Mouse (Mus musculus): ENCODE measurements around the gene Thap2. TPM values are rescaled to one million over a fixed set of nuclear protein-coding genes. Genes with fewer than 3 reads are reported as not detected.

The Thap2 gene
- polyA plus RNA-seq, 2 experiments: 3.3 to 3.6 TPM

- Histone ChIP-seq H3K4me1 (replicated peaks; ENCODE audit: control insufficient read depth in 2 of 2, insufficient read depth in 2 of 2, low read length in 1 of 2) (peaks cover 0 to 12% of the 10 kb centered on the region in 2 experiments; a peak in 2 of 4 replicates), H3K4me2 (ENCODE audit: low read depth) (no peak overlapping the region), H3K4me3 (ENCODE audit: insufficient read depth in 1 of 2, low read depth in 2 of 2, low read length in 2 of 2) (no peak overlapping the region), H3K27me3 (ENCODE audit: control insufficient read depth, insufficient read depth, low read length) (no peaks in the 10 kb centered on the region), H3K9me3 (ENCODE audit: control insufficient read depth, low read length) (no peaks in the 10 kb centered on the region), H3K9ac (replicated peaks) (no peak overlapping the region), H3K27ac (no peak overlapping the region), H3K36me3 (replicated peaks; ENCODE audit: control insufficient read depth, insufficient read depth, low read depth) (0 out of 2 replicates have a peak, but pooled peaks cover 2% of the 10 kb centered on the region)
- DNase-seq (ENCODE audit: low read depth in 3 of 3, low spot score in 3 of 3) (peak in 1 of 3 experiments; percentile 12), ATAC-seq (ENCODE audit: insufficient read depth) (peak; percentile 53; the same call in 1 of the 2 replicates)
- no peak for TF ChIP-seq CTCF (IDR thresholded peaks at IDR 0.05; ENCODE audit: low read depth)
- 0 out of 2 replicates have a peak, but pooled peaks have one; percentile 14 for TF ChIP-seq EP300 (IDR thresholded peaks at IDR 0.05; ENCODE audit: low read depth)
These were observed 37.8 kb downstream of the Thap2 start for GRCm38 (mm10) chr10:115346444-115346843.

DNA sequence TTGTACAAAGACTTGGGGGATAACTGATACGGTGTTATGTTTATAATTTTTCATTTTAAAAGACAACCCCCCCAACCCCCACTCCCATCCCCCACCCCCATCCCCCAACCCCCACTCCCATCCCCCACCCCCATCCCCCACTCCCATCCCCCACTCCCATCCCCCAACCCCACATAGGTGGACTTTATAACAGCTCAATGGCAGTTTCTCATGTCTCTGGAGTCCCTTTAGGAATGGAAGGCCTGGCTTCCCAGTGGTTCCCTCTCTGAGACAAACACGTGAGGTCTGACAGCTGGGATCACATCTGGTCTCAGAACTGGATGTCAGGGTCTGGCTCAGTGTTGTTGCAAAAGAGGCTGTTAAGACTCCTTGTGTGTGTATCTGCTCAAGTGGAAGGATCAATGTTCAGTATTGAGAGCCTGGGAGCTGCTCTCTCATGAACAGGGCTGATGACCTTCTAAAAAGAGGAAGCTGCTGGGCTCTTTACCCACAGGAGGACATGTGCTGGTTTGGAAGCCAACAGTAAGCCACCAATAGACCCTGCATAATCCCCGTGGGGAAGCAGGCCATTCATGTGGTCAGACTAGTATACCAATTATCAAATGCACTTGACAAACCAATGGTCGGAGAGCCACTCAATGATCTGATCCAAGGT, 41.3 kb downstream of the Thap2 start:
- H3K9me3 ChIP-seq (ENCODE audit: control insufficient read depth, low read length): no peaks in the 10 kb centered on the region
- no peaks in the 10 kb centered on the region for H3K27me3 ChIP-seq (ENCODE audit: control insufficient read depth, insufficient read depth, low read length)
- ATAC-seq (ENCODE audit: insufficient read depth) (no peak), DNase-seq (ENCODE audit: low read depth in 3 of 3, low spot score in 3 of 3) (no peak)
- no peak overlapping the region for H3K4me3 ChIP-seq (ENCODE audit: insufficient read depth in 1 of 2, low read depth in 2 of 2, low read length in 2 of 2)
- 0 out of 2 replicates have a peak, but pooled peaks cover 2% of the 10 kb centered on the region for H3K36me3 ChIP-seq (replicated peaks; ENCODE audit: control insufficient read depth, insufficient read depth, low read depth)
- peaks cover 0 to 3% of the 10 kb centered on the region in 2 experiments; a peak in 1 of 4 replicates for H3K4me1 ChIP-seq (replicated peaks; ENCODE audit: control insufficient read depth in 2 of 2, insufficient read depth in 2 of 2, low read length in 1 of 2)
- 61% methylated on average over 4 of the region's 4 CpGs for WGBS (ENCODE audit: insufficient replicate concordance)
- H3K27ac ChIP-seq: no peak overlapping the region
- H3K9ac ChIP-seq (replicated peaks): no peak overlapping the region
- TF ChIP-seq EP300 (IDR thresholded peaks at IDR 0.05; ENCODE audit: low read depth) (no peak), CTCF (IDR thresholded peaks at IDR 0.05; ENCODE audit: low read depth) (no peak)
- H3K4me2 ChIP-seq (ENCODE audit: low read depth): no peak overlapping the region

GRCm38 (mm10) chr10:115339820-115340328, 44.4 kb downstream of the Thap2 start:
- no peak overlapping the region for H3K9ac ChIP-seq (replicated peaks)
- ATAC-seq (ENCODE audit: insufficient read depth) (no peak), DNase-seq (ENCODE audit: low read depth in 3 of 3, low spot score in 3 of 3) (no peak)
- H3K9me3 ChIP-seq (ENCODE audit: control insufficient read depth, low read length): no peaks in the 10 kb centered on the region
- no peak overlapping the region for H3K27ac ChIP-seq
- H3K27me3 ChIP-seq (ENCODE audit: control insufficient read depth, insufficient read depth, low read length): no peaks in the 10 kb centered on the region
- no peak overlapping the region for H3K4me3 ChIP-seq (ENCODE audit: insufficient read depth in 1 of 2, low read depth in 2 of 2, low read length in 2 of 2)
- no peak for TF ChIP-seq CTCF (IDR thresholded peaks at IDR 0.05; ENCODE audit: low read depth)
- no peak for TF ChIP-seq EP300 (IDR thresholded peaks at IDR 0.05; ENCODE audit: low read depth)
- WGBS (ENCODE audit: insufficient replicate concordance): 61% methylated on average over 7 of the region's 7 CpGs
- H3K36me3 ChIP-seq (replicated peaks; ENCODE audit: control insufficient read depth, insufficient read depth, low read depth): 0 out of 2 replicates have a peak, but pooled peaks cover 2% of the 10 kb centered on the region
- H3K4me1 ChIP-seq (replicated peaks; ENCODE audit: control insufficient read depth in 2 of 2, insufficient read depth in 2 of 2, low read length in 1 of 2): no peaks in the 10 kb centered on the region; a peak in 1 of 4 replicates
- H3K4me2 ChIP-seq (ENCODE audit: low read depth): no peak overlapping the region

- H3K36me3 ChIP-seq (replicated peaks; ENCODE audit: control insufficient read depth, insufficient read depth, low read depth): no peaks in the 10 kb centered on the region
- WGBS (ENCODE audit: insufficient replicate concordance): 70% methylated on average over 4 of the region's 4 CpGs
- H3K27me3 ChIP-seq (ENCODE audit: control insufficient read depth, insufficient read depth, low read length): no peaks in the 10 kb centered on the region
- ATAC-seq (ENCODE audit: insufficient read depth) (no peak), DNase-seq (ENCODE audit: low read depth in 3 of 3, low spot score in 3 of 3) (no peak)
- H3K4me3 ChIP-seq (ENCODE audit: insufficient read depth in 1 of 2, low read depth in 2 of 2, low read length in 2 of 2): no peak overlapping the region
- TF ChIP-seq EP300 (IDR thresholded peaks at IDR 0.05; ENCODE audit: low read depth) (no peak), CTCF (IDR thresholded peaks at IDR 0.05; ENCODE audit: low read depth) (no peak)
- H3K4me2 ChIP-seq (ENCODE audit: low read depth): no peak overlapping the region
- no peaks in the 10 kb centered on the region for H3K4me1 ChIP-seq (replicated peaks; ENCODE audit: control insufficient read depth in 2 of 2, insufficient read depth in 2 of 2, low read length in 1 of 2)
- no peak overlapping the region for H3K27ac ChIP-seq
- no peak overlapping the region for H3K9ac ChIP-seq (replicated peaks)
- H3K9me3 ChIP-seq (ENCODE audit: control insufficient read depth, low read length): no peaks in the 10 kb centered on the region
These were observed 47.3 kb downstream of the Thap2 start for GRCm38 (mm10) chr10:115336901-115337300.

DNA sequence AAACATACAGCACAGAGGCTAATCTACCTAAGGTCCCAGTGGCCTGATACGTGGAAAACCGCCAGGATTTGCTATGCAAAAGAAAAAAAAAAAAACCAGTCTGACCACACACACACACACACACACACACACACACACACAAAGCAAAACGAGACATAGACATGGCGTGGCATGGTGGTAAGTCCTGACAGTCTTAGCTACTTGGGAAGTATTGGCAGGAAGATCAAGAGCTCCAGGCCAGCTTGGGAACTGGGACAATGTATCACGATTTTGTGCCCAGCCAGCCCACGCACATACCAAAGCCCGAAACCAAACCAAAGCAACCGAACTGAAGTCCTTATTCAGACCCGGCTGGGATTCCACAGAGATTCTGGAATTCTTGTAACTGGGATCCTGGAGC, 50.7 kb downstream of the Thap2 start:
- ATAC-seq (ENCODE audit: insufficient read depth): no peak

More for the DNA sequence above, 50.7 kb downstream of the Thap2 start:
- H3K4me2 ChIP-seq (ENCODE audit: low read depth): no peak overlapping the region
- no peak overlapping the region for H3K27ac ChIP-seq
- TF ChIP-seq EP300 (IDR thresholded peaks at IDR 0.05; ENCODE audit: low read depth) (no peak), CTCF (IDR thresholded peaks at IDR 0.05; ENCODE audit: low read depth) (no peak)
- no peak overlapping the region for H3K4me3 ChIP-seq (ENCODE audit: insufficient read depth in 1 of 2, low read depth in 2 of 2, low read length in 2 of 2)
- H3K4me1 ChIP-seq (replicated peaks; ENCODE audit: control insufficient read depth in 2 of 2, insufficient read depth in 2 of 2, low read length in 1 of 2): no peaks in the 10 kb centered on the region
- H3K9me3 ChIP-seq (ENCODE audit: control insufficient read depth, low read length): no peaks in the 10 kb centered on the region
- no peaks in the 10 kb centered on the region for H3K27me3 ChIP-seq (ENCODE audit: control insufficient read depth, insufficient read depth, low read length)
- H3K9ac ChIP-seq (replicated peaks): no peak overlapping the region
- no peaks in the 10 kb centered on the region for H3K36me3 ChIP-seq (replicated peaks; ENCODE audit: control insufficient read depth, insufficient read depth, low read depth)
- DNase-seq (ENCODE audit: low read depth in 3 of 3, low spot score in 3 of 3): no peak
- 60% methylated on average over 9 of the region's 9 CpGs for WGBS (ENCODE audit: insufficient replicate concordance)
